ENCODE assay signal across 8 mouse cellular contexts in genomic region chr11:98769007-98769954, GRCm38 (mm10). TPM values are rescaled to one million over a fixed set of nuclear protein-coding genes. Genes with fewer than 3 reads are reported as not detected.
A peak's percentile ranks its signal among the peaks of the same experiment; 100 is the strongest.
DNase-seq lines count a peak whose midpoint lies in the region; ATAC-seq and TF ChIP-seq lines count a peak whose summit lies in the region.
"Had no signal": no experiment of that assay in that cellular context is flagged by ENCODE, and none has a peak within 500 bp of the region (broad histone marks: within the 10 kb centered on the region; RNA-seq: fewer than 3 reads in every experiment).

No protein-coding gene starts in this region.

- peaks cover 31% of the 10 kb centered on the region for H3K4me1 ChIP-seq in forebrain, embryonic 11.5 days (replicated peaks; ENCODE audit: control insufficient read depth, insufficient read depth, low read length)
- peaks cover 90% of the 10 kb centered on the region for H3K4me1 ChIP-seq in heart, embryonic 12.5 days (replicated peaks)
- H3K4me1 ChIP-seq in midbrain, embryonic 14.5 days (ENCODE audit: control insufficient read depth, insufficient read depth, low read length): peaks cover 43% of the 10 kb centered on the region

- no peak for ATAC-seq in forebrain, embryonic 11.5 days (replicated peaks; ENCODE audit: low FRiP score)
- no peak for ATAC-seq in heart, embryonic 12.5 days (ENCODE audit: insufficient number of reproducible peaks, low FRiP score)
- no peak for ATAC-seq in midbrain, embryonic 14.5 days (ENCODE audit: low FRiP score, low TSS enrichment)

- peak overlapping the region; percentile 99 for H3K27ac ChIP-seq in layer of hippocampus, adult 2 months
- no peak overlapping the region for H3K27ac ChIP-seq in forebrain, embryonic 11.5 days (ENCODE audit: low read depth, low read length)
- peak overlapping the region; percentile 93 for H3K27ac ChIP-seq in heart, embryonic 12.5 days (ENCODE audit: poor library complexity, severe bottlenecking)
- 0 out of 2 replicates have a peak overlapping the region, but pooled peaks have one; percentile 75 for H3K27ac ChIP-seq in midbrain, embryonic 14.5 days (replicated peaks; ENCODE audit: low read depth, low read length)

- H3K36me3 ChIP-seq in forebrain, embryonic 11.5 days (ENCODE audit: control insufficient read depth, insufficient read depth, low read length): no peaks in the 10 kb centered on the region
- peaks cover 45% of the 10 kb centered on the region for H3K36me3 ChIP-seq in heart, embryonic 12.5 days
- H3K36me3 ChIP-seq in midbrain, embryonic 14.5 days (ENCODE audit: control insufficient read depth, insufficient read depth, low read length): peaks cover 46% of the 10 kb centered on the region

- DNase-seq in layer of hippocampus, adult 2 months (ENCODE audit: low spot score in 2 of 2): no peak
- DNase-seq in layer of hippocampus, adult 11-12 months (ENCODE audit: low spot score): no peak
- peak; percentile 50 for DNase-seq in forebrain, embryonic 11.5 days (ENCODE audit: low spot score)
- no peak for DNase-seq in midbrain, embryonic 14.5 days
- DNase-seq in spleen, postnatal 36 days (ENCODE audit: low spot score in 2 of 2): no peak
- DNase-seq in embryo, embryonic 10.5 days (ENCODE audit: low spot score): no peak

- H3K4me2 ChIP-seq in forebrain, embryonic 11.5 days (ENCODE audit: low read depth, low read length, severe bottlenecking): no peak overlapping the region
- peak overlapping the region; percentile 70 for H3K4me2 ChIP-seq in heart, embryonic 12.5 days
- H3K4me2 ChIP-seq in midbrain, embryonic 14.5 days (ENCODE audit: low read length): no peak overlapping the region; the same call in 1 of the 2 replicates

- H3K27me3 ChIP-seq in forebrain, embryonic 11.5 days (ENCODE audit: control insufficient read depth, insufficient read depth, low read length): no peaks in the 10 kb centered on the region
- no peaks in the 10 kb centered on the region for H3K27me3 ChIP-seq in heart, embryonic 12.5 days (replicated peaks)
- no peaks in the 10 kb centered on the region for H3K27me3 ChIP-seq in midbrain, embryonic 14.5 days (ENCODE audit: control insufficient read depth, insufficient read depth, low read length)
- H3K27me3 ChIP-seq: embryonic facial prominence, embryonic 12.5 days had no signal

- peak overlapping the region; percentile 9; the same call in 1 of the 2 replicates for H3K4me3 ChIP-seq in layer of hippocampus, adult 2 months
- no peak overlapping the region for H3K4me3 ChIP-seq in forebrain, embryonic 11.5 days (ENCODE audit: low read depth, low read length)
- H3K4me3 ChIP-seq in heart, embryonic 12.5 days: no peak overlapping the region
- no peak overlapping the region for H3K4me3 ChIP-seq in midbrain, embryonic 14.5 days (replicated peaks; ENCODE audit: low read depth, low read length)

- H3K9ac ChIP-seq in forebrain, embryonic 11.5 days (ENCODE audit: low read length): no peak overlapping the region
- peak overlapping the region; percentile 78; the same call in 1 of the 2 replicates for H3K9ac ChIP-seq in heart, embryonic 12.5 days
- no peak overlapping the region for H3K9ac ChIP-seq in midbrain, embryonic 14.5 days (replicated peaks; ENCODE audit: low read length)

- TF ChIP-seq CTCF in layer of hippocampus, adult 2 months (conservative IDR thresholded peaks at IDR 0.05): no peak

- H3K9me3 ChIP-seq in forebrain, embryonic 11.5 days (ENCODE audit: control insufficient read depth, low read length): no peaks in the 10 kb centered on the region
- H3K9me3 ChIP-seq in heart, embryonic 12.5 days (replicated peaks): no peaks in the 10 kb centered on the region
- no peaks in the 10 kb centered on the region for H3K9me3 ChIP-seq in midbrain, embryonic 14.5 days (ENCODE audit: control insufficient read depth, low read length)
- H3K9me3 ChIP-seq: embryonic facial prominence, embryonic 12.5 days had no signal

- WGBS in forebrain, embryonic 11.5 days: 91% methylated on average over 25 of the region's 25 CpGs
- WGBS in heart, embryonic 12.5 days: 67% methylated on average over 25 of the region's 25 CpGs
- WGBS in midbrain, embryonic 14.5 days: 92% methylated on average over 25 of the region's 25 CpGs

RNA-seq across cellular contexts. Expression of gene Nr1d1, which starts 5.9 kb away (rescaled TPM):
- total RNA-seq in layer of hippocampus, adult 2 months (2021): 10 to 100 TPM; 93.2 to 94.0 TPM
- polyA plus RNA-seq in forebrain, embryonic 11.5 days (2014; fragmentation: Nextera tagmentation; extraction: Ambion mirVana): 1.0 and 1.6 TPM in 2 replicates
- 6.4 TPM in 2 replicates for polyA plus RNA-seq in heart, embryonic 12.5 days (2016; fragmentation: Nextera tagmentation; extraction: Ambion mirVana)
- polyA plus RNA-seq in midbrain, embryonic 14.5 days (2014; fragmentation: Nextera tagmentation; extraction: Ambion mirVana): 3.0 TPM in 2 replicates

RNA-seq across cellular contexts. Expression of gene Msl1, which starts 26.0 kb away (rescaled TPM):
- total RNA-seq in layer of hippocampus, adult 2 months (2021): 100 to 1,000 TPM; 168 to 178 TPM
- 24.0 and 28.4 TPM in 2 replicates for polyA plus RNA-seq in forebrain, embryonic 11.5 days (2014; fragmentation: Nextera tagmentation; extraction: Ambion mirVana)
- 20.3 and 21.4 TPM in 2 replicates for polyA plus RNA-seq in heart, embryonic 12.5 days (2016; fragmentation: Nextera tagmentation; extraction: Ambion mirVana)
- 25.0 and 35.9 TPM in 2 replicates for polyA plus RNA-seq in midbrain, embryonic 14.5 days (2014; fragmentation: Nextera tagmentation; extraction: Ambion mirVana)

RNA-seq across cellular contexts. Expression of gene Thra, which starts 28.8 kb away (rescaled TPM):
- total RNA-seq in layer of hippocampus, adult 2 months (2021): 1,000 to 10,000 TPM in 1 of 2 experiments, 100 to 1,000 TPM in 1; 996 to 1,082 TPM
- polyA plus RNA-seq in forebrain, embryonic 11.5 days (2014; fragmentation: Nextera tagmentation; extraction: Ambion mirVana): 35.9 and 36.9 TPM in 2 replicates
- 27.0 and 29.8 TPM in 2 replicates for polyA plus RNA-seq in heart, embryonic 12.5 days (2016; fragmentation: Nextera tagmentation; extraction: Ambion mirVana)
- 175 and 194 TPM in 2 replicates for polyA plus RNA-seq in midbrain, embryonic 14.5 days (2014; fragmentation: Nextera tagmentation; extraction: Ambion mirVana)

RNA-seq across cellular contexts. Expression of gene Casc3, which starts 35.4 kb away (rescaled TPM):
- total RNA-seq in layer of hippocampus, adult 2 months (2021): 10 to 100 TPM; 61.0 to 62.1 TPM
- polyA plus RNA-seq in forebrain, embryonic 11.5 days (2014; fragmentation: Nextera tagmentation; extraction: Ambion mirVana): 59.9 and 63.2 TPM in 2 replicates
- polyA plus RNA-seq in heart, embryonic 12.5 days (2016; fragmentation: Nextera tagmentation; extraction: Ambion mirVana): 31.8 and 33.3 TPM in 2 replicates
- 46.6 and 57.3 TPM in 2 replicates for polyA plus RNA-seq in midbrain, embryonic 14.5 days (2014; fragmentation: Nextera tagmentation; extraction: Ambion mirVana)

RNA-seq across cellular contexts. Expression of gene Med24, which starts 40.0 kb away (rescaled TPM):
- 100 to 1,000 TPM; 146 to 148 TPM for total RNA-seq in layer of hippocampus, adult 2 months (2021)
- polyA plus RNA-seq in forebrain, embryonic 11.5 days (2014; fragmentation: Nextera tagmentation; extraction: Ambion mirVana): 75.9 and 76.6 TPM in 2 replicates
- 45.9 and 48.1 TPM in 2 replicates for polyA plus RNA-seq in heart, embryonic 12.5 days (2016; fragmentation: Nextera tagmentation; extraction: Ambion mirVana)
- polyA plus RNA-seq in midbrain, embryonic 14.5 days (2014; fragmentation: Nextera tagmentation; extraction: Ambion mirVana): 65.7 and 81.1 TPM in 2 replicates
